Mouse (Mus musculus): ENCODE measurements around the gene Mllt6.

GRCm38 (mm10) chr11:97682504-97683055 lies 19.4 kb downstream of the Mllt6 start:
- no peak for TF ChIP-seq CTCF (IDR thresholded peaks at IDR 0.05; ENCODE audit: low read depth)
- no peak for TF ChIP-seq EP300 (IDR thresholded peaks at IDR 0.05; ENCODE audit: low read depth)

Data from liver, embryonic 14.5 days (tissue).